10 mouse cellular contexts compared by ENCODE assay signal in the genomic region with DNA sequence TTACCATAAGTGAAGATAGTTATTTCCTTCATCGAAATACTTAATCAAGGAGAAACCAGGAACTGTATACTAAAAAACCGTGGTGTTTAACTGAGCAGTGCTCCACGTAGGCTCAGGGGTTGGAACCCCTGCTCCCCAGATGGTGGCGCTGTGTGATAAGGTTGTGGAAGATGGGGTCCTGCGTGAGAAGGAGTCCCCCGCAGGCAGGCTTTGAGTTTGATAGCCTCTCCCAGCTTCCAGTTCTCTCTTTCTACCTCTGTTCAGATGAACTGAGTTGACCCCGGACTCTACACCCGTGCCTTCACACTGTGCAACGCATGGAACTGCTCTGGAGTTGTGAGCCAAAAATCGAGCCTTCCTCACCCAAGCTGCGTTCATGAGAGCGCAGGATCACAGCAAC.
DNase-seq lines count a peak whose midpoint lies in the region; ATAC-seq and TF ChIP-seq lines count a peak whose summit lies in the region.
"Had no signal": no experiment of that assay in that cellular context is flagged by ENCODE, and none has a peak within 500 bp of the region (broad histone marks: within the 10 kb centered on the region; RNA-seq: fewer than 3 reads in every experiment).

No protein-coding gene starts in this region.

- peak; percentile 35 to 68 for DNase-seq in heart, adult 18-20 months
- peak; percentile 59 for DNase-seq in ZHBTc4 (ENCODE audit: low read depth, low spot score)
- DNase-seq in embryo, embryonic 9.5 days (ENCODE audit: extremely low spot score), result peak; percentile 64
- peak; percentile 9 for DNase-seq in heart, postnatal 0 days (ENCODE audit: low spot score)
- DNase-seq in left cerebral cortex, postnatal 25 days (ENCODE audit: low spot score in 2 of 2), result peak; percentile 14 to 21

- no peak overlapping the region for H3K9ac ChIP-seq in heart, embryonic 11.5 days (ENCODE audit: low read depth, low read length)
- H3K9ac ChIP-seq in heart, postnatal 0 days (replicated peaks; ENCODE audit: low read depth, low read length), result no peak overlapping the region
- no peak overlapping the region for H3K9ac ChIP-seq in midbrain, embryonic 12.5 days (replicated peaks)
- H3K9ac ChIP-seq: heart, embryonic 15.5 days had no signal

- H3K9me3 ChIP-seq in heart, embryonic 11.5 days (replicated peaks; ENCODE audit: control insufficient read depth, low read length), result no peaks in the 10 kb centered on the region
- H3K9me3 ChIP-seq in heart, postnatal 0 days (replicated peaks; ENCODE audit: control insufficient read depth, low read length), result no peaks in the 10 kb centered on the region
- no peaks in the 10 kb centered on the region for H3K9me3 ChIP-seq in midbrain, embryonic 12.5 days
- H3K9me3 ChIP-seq: heart, embryonic 15.5 days had no signal

- H3K27me3 ChIP-seq in heart, embryonic 11.5 days (ENCODE audit: control insufficient read depth, insufficient read depth, low read length), result no peaks in the 10 kb centered on the region
- H3K27me3 ChIP-seq in heart, postnatal 0 days (ENCODE audit: control insufficient read depth, insufficient read depth, low read length), result no peaks in the 10 kb centered on the region
- no peaks in the 10 kb centered on the region for H3K27me3 ChIP-seq in midbrain, embryonic 12.5 days
- H3K27me3 ChIP-seq: CH12.LX; heart, embryonic 15.5 days had no signal

- no peak overlapping the region for H3K4me3 ChIP-seq in heart, embryonic 11.5 days (ENCODE audit: low read depth, low read length)
- H3K4me3 ChIP-seq in heart, postnatal 0 days (ENCODE audit: low read depth, low read length), result no peak overlapping the region
- no peak overlapping the region for H3K4me3 ChIP-seq in midbrain, embryonic 12.5 days
- H3K4me3 ChIP-seq: heart, embryonic 15.5 days had no signal

- no peak for ATAC-seq in heart, embryonic 11.5 days (replicated peaks; ENCODE audit: insufficient number of reproducible peaks, low FRiP score, low TSS enrichment)
- ATAC-seq in heart, postnatal 0 days (ENCODE audit: insufficient read depth, low read depth), result peak; percentile 44; the same call in 1 of the 2 replicates
- 0 out of 2 replicates have a peak, but pooled peaks have one; percentile 44 for ATAC-seq in midbrain, embryonic 12.5 days (ENCODE audit: low FRiP score, low read depth)
- no peak for ATAC-seq in erythroid progenitor cell, adult 5-6 weeks (replicated peaks; ENCODE audit: low FRiP score, poor library complexity, severe bottlenecking)

- no peak overlapping the region for H3K27ac ChIP-seq in heart, embryonic 11.5 days (ENCODE audit: low read depth, low read length)
- H3K27ac ChIP-seq in heart, postnatal 0 days (ENCODE audit: low read depth), result no peak overlapping the region
- no peak overlapping the region for H3K27ac ChIP-seq in midbrain, embryonic 12.5 days (replicated peaks)
- H3K27ac ChIP-seq: heart, embryonic 15.5 days had no signal

- peaks cover 9% of the 10 kb centered on the region; the same call in 1 of the 2 replicates for H3K4me1 ChIP-seq in heart, embryonic 11.5 days (ENCODE audit: control insufficient read depth, insufficient read depth, low read length)
- no peaks in the 10 kb centered on the region for H3K4me1 ChIP-seq in heart, postnatal 0 days (ENCODE audit: control insufficient read depth, insufficient read depth)
- H3K4me1 ChIP-seq in midbrain, embryonic 12.5 days, result no peaks in the 10 kb centered on the region

- 55% methylated on average over 12 of the region's 12 CpGs for WGBS in heart, embryonic 11.5 days (ENCODE audit: insufficient replicate concordance)
- WGBS in heart, postnatal 0 days, result 53% methylated on average over 12 of the region's 12 CpGs
- WGBS in midbrain, embryonic 12.5 days, result 59% methylated on average over 12 of the region's 12 CpGs

- peak; percentile 60 for TF ChIP-seq CTCF in heart, postnatal 0 days (IDR thresholded peaks at IDR 0.05; ENCODE audit: low read depth)

- H3K4me2 ChIP-seq in heart, embryonic 11.5 days, result no peak overlapping the region
- no peak overlapping the region for H3K4me2 ChIP-seq in heart, postnatal 0 days (ENCODE audit: low read depth, low read length)
- no peak overlapping the region for H3K4me2 ChIP-seq in midbrain, embryonic 12.5 days (replicated peaks)
- H3K4me2 ChIP-seq: heart, embryonic 15.5 days had no signal

- intact Hi-C loops in left cerebral cortex, postnatal 25 days (cut with DNase I), result loop anchor here (1.0 to 2.0 kb wide), 2 partner anchors 254 to 956 kb away; no protein-coding TSS in a partner anchor

- no peaks in the 10 kb centered on the region for H3K36me3 ChIP-seq in heart, embryonic 11.5 days (ENCODE audit: control insufficient read depth, insufficient read depth, low read length)
- H3K36me3 ChIP-seq in heart, postnatal 0 days (replicated peaks; ENCODE audit: control insufficient read depth, insufficient read depth, low read length), result no peaks in the 10 kb centered on the region
- no peaks in the 10 kb centered on the region for H3K36me3 ChIP-seq in midbrain, embryonic 12.5 days
- H3K36me3 ChIP-seq: heart, embryonic 15.5 days had no signal

- TF ChIP-seq EP300 in heart, postnatal 0 days (IDR thresholded peaks at IDR 0.05; ENCODE audit: low read depth), result no peak

Comparison
In these comparisons a context has a peak if more than half of its experiments do, and no peak if none do; other contexts are left out.
1. ATAC-seq: peak in heart, postnatal 0 days (single experiment) and midbrain, embryonic 12.5 days (single experiment); none in heart, embryonic 11.5 days (single experiment) and erythroid progenitor cell, adult 5-6 weeks (single experiment).
2. DNase-seq: peak in every context shown above with its lines; median percentile 64 in embryo, embryonic 9.5 days; 59 in ZHBTc4; 52 in heart, adult 18-20 months; 18 in left cerebral cortex, postnatal 25 days; 9 in heart, postnatal 0 days.